Mouse (Mus musculus): ENCODE results near the gene Chrne. TPM values are rescaled to one million over a fixed set of nuclear protein-coding genes. Genes with fewer than 3 reads are reported as not detected.
A peak's percentile ranks its signal among the peaks of the same experiment; 100 is the strongest.

Gene Chrne
- polyA plus RNA-seq, 1 experiment from 2014 or later: 0.58 TPM

- Histone ChIP-seq H3K4me1 (ENCODE audit: control insufficient read depth, insufficient read depth, low read length) (peaks cover 39% of the 10 kb centered on the region), H3K27me3 (replicated peaks; ENCODE audit: control insufficient read depth, insufficient read depth, low read length) (no peaks in the 10 kb centered on the region), H3K36me3 (ENCODE audit: control insufficient read depth, insufficient read depth, low read length) (peaks cover 38% of the 10 kb centered on the region), H3K4me3 (ENCODE audit: low read depth, low read length) (peak within 1 kb of the TSS; percentile 64), H3K9ac (ENCODE audit: low read depth, low read length) (peak within 1 kb of the TSS; percentile 92), H3K27ac (replicated peaks; ENCODE audit: low read depth, low read length) (peak within 1 kb of the TSS; percentile 90), H3K4me2 (ENCODE audit: low read depth, low read length) (peak within 1 kb of the TSS; percentile 98), H3K9me3 (ENCODE audit: control insufficient read depth, low read length) (no peaks in the 10 kb centered on the region)
- DNase-seq (ENCODE audit: low spot score) (peak; percentile 95), ATAC-seq (ENCODE audit: low read depth) (peak; percentile 42)
- WGBS: under 1% methylated on average over 19 of the region's 61 CpGs
These were observed 35.3 kb upstream of the Chrne start, which contains the start of gene Pfn1 for GRCm38 (mm10) chr11:70654198-70654922. Gene Pfn1, minus strand, starts transcription at chr11:70654644.

GRCm38 (mm10) chr11:70653345-70654197, 34.6 kb upstream of the Chrne start:
- Histone ChIP-seq H3K27me3 (replicated peaks; ENCODE audit: control insufficient read depth, insufficient read depth, low read length) (no peaks in the 10 kb centered on the region), H3K4me3 (ENCODE audit: low read depth, low read length) (peak overlapping the region; percentile 64), H3K9ac (ENCODE audit: low read depth, low read length) (peak overlapping the region; percentile 92), H3K4me2 (ENCODE audit: low read depth, low read length) (peak overlapping the region; percentile 98), H3K4me1 (ENCODE audit: control insufficient read depth, insufficient read depth, low read length) (peaks cover 35% of the 10 kb centered on the region), H3K9me3 (ENCODE audit: control insufficient read depth, low read length) (no peaks in the 10 kb centered on the region), H3K27ac (replicated peaks; ENCODE audit: low read depth, low read length) (peak overlapping the region; percentile 90), H3K36me3 (ENCODE audit: control insufficient read depth, insufficient read depth, low read length) (peaks cover 44% of the 10 kb centered on the region)
- ATAC-seq (ENCODE audit: low read depth) (peak; percentile 48), DNase-seq (ENCODE audit: low spot score) (peak; percentile 70)
- 0% methylated on average over 36 of the region's 63 CpGs for WGBS

- Histone ChIP-seq H3K27ac (replicated peaks; ENCODE audit: low read depth, low read length) (peak overlapping the region; percentile 90), H3K9me3 (ENCODE audit: control insufficient read depth, low read length) (no peaks in the 10 kb centered on the region), H3K27me3 (replicated peaks; ENCODE audit: control insufficient read depth, insufficient read depth, low read length) (no peaks in the 10 kb centered on the region), H3K4me1 (ENCODE audit: control insufficient read depth, insufficient read depth, low read length) (peaks cover 31% of the 10 kb centered on the region), H3K4me2 (ENCODE audit: low read depth, low read length) (peak overlapping the region; percentile 98), H3K9ac (ENCODE audit: low read depth, low read length) (peak overlapping the region; percentile 92), H3K4me3 (ENCODE audit: low read depth, low read length) (peak overlapping the region; percentile 64), H3K36me3 (ENCODE audit: control insufficient read depth, insufficient read depth, low read length) (peaks cover 49% of the 10 kb centered on the region)
- no peak for ATAC-seq (ENCODE audit: low read depth)
- 36% methylated on average over 6 of the region's 6 CpGs for WGBS
- DNase-seq (ENCODE audit: low spot score): no peak
These were observed 33.9 kb upstream of the Chrne start for GRCm38 (mm10) chr11:70652884-70653344.

GRCm38 (mm10) chr11:70652029-70652883, 33.2 kb upstream of the Chrne start:
- Histone ChIP-seq H3K4me2 (ENCODE audit: low read depth, low read length) (peak overlapping the region; percentile 98), H3K27me3 (replicated peaks; ENCODE audit: control insufficient read depth, insufficient read depth, low read length) (no peaks in the 10 kb centered on the region), H3K9me3 (ENCODE audit: control insufficient read depth, low read length) (no peaks in the 10 kb centered on the region), H3K4me3 (ENCODE audit: low read depth, low read length) (peak overlapping the region; percentile 64), H3K27ac (replicated peaks; ENCODE audit: low read depth, low read length) (peak overlapping the region; percentile 90), H3K36me3 (ENCODE audit: control insufficient read depth, insufficient read depth, low read length) (peaks cover 49% of the 10 kb centered on the region), H3K9ac (ENCODE audit: low read depth, low read length) (peak overlapping the region; percentile 92), H3K4me1 (ENCODE audit: control insufficient read depth, insufficient read depth, low read length) (peaks cover 26% of the 10 kb centered on the region)
- DNase-seq (ENCODE audit: low spot score): peak; percentile 64
- no peak for ATAC-seq (ENCODE audit: low read depth)
- WGBS: 34% methylated on average over 12 of the region's 12 CpGs

GRCm38 (mm10) chr11:70651391-70651790, 32.4 kb upstream of the Chrne start:
- peaks cover 49% of the 10 kb centered on the region for H3K36me3 ChIP-seq (ENCODE audit: control insufficient read depth, insufficient read depth, low read length)
- no peak for ATAC-seq (ENCODE audit: low read depth)
- H3K9me3 ChIP-seq (ENCODE audit: control insufficient read depth, low read length): no peaks in the 10 kb centered on the region
- no peak for DNase-seq (ENCODE audit: low spot score)
- peaks cover 18% of the 10 kb centered on the region for H3K4me1 ChIP-seq (ENCODE audit: control insufficient read depth, insufficient read depth, low read length)
- H3K9ac ChIP-seq (ENCODE audit: low read depth, low read length): no peak overlapping the region
- H3K4me2 ChIP-seq (ENCODE audit: low read depth, low read length): peak overlapping the region; percentile 98; the same call in 1 of the 2 replicates
- H3K27ac ChIP-seq (replicated peaks; ENCODE audit: low read depth, low read length): no peak overlapping the region; the same call in 1 of the 2 replicates
- H3K4me3 ChIP-seq (ENCODE audit: low read depth, low read length): peak overlapping the region; percentile 64; the same call in 1 of the 2 replicates
- H3K27me3 ChIP-seq (replicated peaks; ENCODE audit: control insufficient read depth, insufficient read depth, low read length): no peaks in the 10 kb centered on the region
- 66% methylated on average over 2 of the region's 2 CpGs for WGBS

- WGBS: 74% methylated on average over 12 of the region's 12 CpGs
- Histone ChIP-seq H3K27ac (replicated peaks; ENCODE audit: low read depth, low read length) (0 out of 2 replicates have a peak overlapping the region, but pooled peaks have one; percentile 18), H3K27me3 (replicated peaks; ENCODE audit: control insufficient read depth, insufficient read depth, low read length) (no peaks in the 10 kb centered on the region), H3K4me2 (ENCODE audit: low read depth, low read length) (peak overlapping the region; percentile 6; the same call in 1 of the 2 replicates), H3K36me3 (ENCODE audit: control insufficient read depth, insufficient read depth, low read length) (peaks cover 52% of the 10 kb centered on the region), H3K4me1 (ENCODE audit: control insufficient read depth, insufficient read depth, low read length) (peaks cover 19% of the 10 kb centered on the region), H3K9ac (ENCODE audit: low read depth, low read length) (no peak overlapping the region), H3K9me3 (ENCODE audit: control insufficient read depth, low read length) (no peaks in the 10 kb centered on the region), H3K4me3 (ENCODE audit: low read depth, low read length) (no peak overlapping the region)
- no peak for ATAC-seq (ENCODE audit: low read depth)
- no peak for DNase-seq (ENCODE audit: low spot score)
These were observed 31.5 kb upstream of the Chrne start for GRCm38 (mm10) chr11:70650322-70651175.

- H3K4me3 ChIP-seq (ENCODE audit: low read depth, low read length): no peak overlapping the region
- H3K27ac ChIP-seq (replicated peaks; ENCODE audit: low read depth, low read length): no peak overlapping the region
- DNase-seq (ENCODE audit: low spot score) (no peak), ATAC-seq (ENCODE audit: low read depth) (no peak)
- no peaks in the 10 kb centered on the region for H3K9me3 ChIP-seq (ENCODE audit: control insufficient read depth, low read length)
- WGBS: 76% methylated on average over 8 of the region's 8 CpGs
- H3K27me3 ChIP-seq (replicated peaks; ENCODE audit: control insufficient read depth, insufficient read depth, low read length): no peaks in the 10 kb centered on the region
- peaks cover 64% of the 10 kb centered on the region for H3K36me3 ChIP-seq (ENCODE audit: control insufficient read depth, insufficient read depth, low read length)
- peaks cover 21% of the 10 kb centered on the region for H3K4me1 ChIP-seq (ENCODE audit: control insufficient read depth, insufficient read depth, low read length)
- peak overlapping the region; percentile 84 for H3K4me2 ChIP-seq (ENCODE audit: low read depth, low read length)
- no peak overlapping the region for H3K9ac ChIP-seq (ENCODE audit: low read depth, low read length)
These were observed 30.2 kb upstream of the Chrne start for GRCm38 (mm10) chr11:70649185-70649734.
